Mouse (Mus musculus) midbrain, postnatal 0 days (tissue): ENCODE results near the gene Mfap2. TPM values are rescaled to one million over a fixed set of nuclear protein-coding genes. Genes with fewer than 3 reads are reported as not detected.
A peak's percentile ranks its signal among the peaks of the same experiment; 100 is the strongest.

Experiments
- ATAC-seq: fragments of 200-750 bp; cut with Nextera tagmentation; 2 replicates; pipeline ENCODE4 v1.8.0; 2017; ENCODE audit warnings: moderate number of reproducible peaks, mild to moderate bottlenecking, moderate TSS enrichment, moderate library complexity; ENCODE audit not compliant: low FRiP score
- DNase-seq: peaks from one replicate; pipeline ENCODE4 v3.0.0-alpha.2; 2015; ENCODE audit warnings: low spot score
- H3K27ac ChIP-seq: fragments of 300-500 bp; sonication (generic); 2 replicates; pipeline ENCODE4 v1.5.1; 2014; ENCODE audit warnings: low read depth, mild to moderate bottlenecking, low read length, mixed read lengths
- H3K27me3 ChIP-seq: fragments of 300-500 bp; sonication (generic); 2 replicates; pipeline ENCODE4 v1.6.1; 2014; ENCODE audit warnings: low read length, control low read depth, mixed read lengths; ENCODE audit not compliant: insufficient read depth
- H3K36me3 ChIP-seq: fragments of 300-500 bp; sonication (generic); 2 replicates; pipeline ENCODE4 v1.6.1; 2014; ENCODE audit warnings: low read length, control low read depth, mixed read lengths; ENCODE audit not compliant: insufficient read depth
- H3K4me1 ChIP-seq: fragments of 300-500 bp; sonication (generic); 2 replicates; pipeline ENCODE4 v1.6.1; 2014; ENCODE audit warnings: mild to moderate bottlenecking, control low read depth, antibody characterized with exemption, low read length, mixed read lengths; ENCODE audit not compliant: insufficient read depth
- H3K4me2 ChIP-seq: fragments of 300-500 bp; sonication (generic); 2 replicates; pipeline ENCODE4 v1.6.1; 2014; ENCODE audit warnings: low read depth, mild to moderate bottlenecking, low read length, mixed read lengths; ENCODE audit not compliant: poor library complexity, severe bottlenecking
- H3K4me3 ChIP-seq: fragments of 300-500 bp; sonication (generic); 2 replicates; pipeline ENCODE4 v1.5.1; 2014; ENCODE audit warnings: low read depth, mild to moderate bottlenecking, low read length, moderate library complexity
- H3K9ac ChIP-seq: fragments of 300-500 bp; sonication (generic); replicated peaks from 2 replicates; pipeline ENCODE4 v1.6.1; 2014; ENCODE audit warnings: mild to moderate bottlenecking, low read length, moderate library complexity, mixed read lengths; ENCODE audit not compliant: poor library complexity, severe bottlenecking
- H3K9me3 ChIP-seq: fragments of 300-500 bp; sonication (generic); 2 replicates; pipeline ENCODE4 v1.6.1; 2016; ENCODE audit warnings: low read length, control low read depth
- CTCF ChIP-seq: IDR thresholded peaks from 2 replicates; pipeline ENCODE4 v1.5.1; 2016; ENCODE audit warnings: antibody characterized with exemption, mild to moderate bottlenecking
- WGBS: fragments of 180-500 bp; shearing (Covaris S2); extraction: QIAGEN DNeasy Blood & Tissue Kit; methylation state at CpG from one replicate; pipeline ENCODE4 v1.1.7; 2014; 5-methylcytosine and 5-hydroxymethylcytosine counted together
- polyA plus RNA-seq: library from polyadenylated mRNA; unstranded; fragments of >200 nt; fragmentation: Nextera tagmentation; extraction: Ambion mirVana; gene quantifications from 2 replicates; pipeline ENCODE4 v1.2.1, GENCODE M21; 2015
- total RNA-seq: library from RNA; depleted of rRNA; stranded (reverse); fragments of >200 nt; gene quantifications from 2 replicates; pipeline ENCODE4 v1.2.3, GENCODE M21; 2014

The Mfap2 gene
- total and polyA plus RNA-seq, 2 experiments from 2014 or later, result 32.4 to 104 TPM

GRCm38 (mm10) chr4:141010526-141010925 lies 308 bp downstream of the Mfap2 start:
- peak; percentile 65 for DNase-seq
- H3K36me3 ChIP-seq, result peaks cover 44% of the 10 kb centered on the region

GRCm38 (mm10) chr4:141010941-141011429 lies 767 bp downstream of the Mfap2 start:
- Histone ChIP-seq H3K9ac (peak overlapping the region; percentile 46), H3K4me1 (peaks cover 21% of the 10 kb centered on the region), H3K4me2 (peak overlapping the region; percentile 84), H3K4me3 (peak overlapping the region; percentile 56), H3K9me3 (no peaks in the 10 kb centered on the region), H3K36me3 (peaks cover 42% of the 10 kb centered on the region), H3K27ac (peak overlapping the region; percentile 75), H3K27me3 (no peaks in the 10 kb centered on the region)
- DNase-seq (peak; percentile 47), ATAC-seq (peak; percentile 21; the same call in 1 of the 2 replicates)
- 1% methylated on average over 17 of the region's 17 CpGs for WGBS
- TF ChIP-seq CTCF, result no peak

More at GRCm38 (mm10) chr4:141010526-141010925, 308 bp downstream of the Mfap2 start:
- ATAC-seq, result peak; percentile 69
- peak overlapping the region; percentile 75 for H3K27ac ChIP-seq
- no peaks in the 10 kb centered on the region for H3K27me3 ChIP-seq
- TF ChIP-seq CTCF, result no peak
- no peaks in the 10 kb centered on the region for H3K9me3 ChIP-seq
- H3K9ac ChIP-seq, result peak overlapping the region; percentile 46
- WGBS, result under 1% methylated on average over 26 of the region's 26 CpGs
- H3K4me1 ChIP-seq, result peaks cover 21% of the 10 kb centered on the region
- peak overlapping the region; percentile 56 for H3K4me3 ChIP-seq
- peak overlapping the region; percentile 84 for H3K4me2 ChIP-seq

- peak; percentile 4; the same call in 1 of the 2 replicates for ATAC-seq
- Histone ChIP-seq H3K27ac (peak overlapping the region; percentile 75; the same call in 1 of the 2 replicates), H3K4me2 (peak overlapping the region; percentile 84), H3K9ac (peak overlapping the region; percentile 46), H3K4me3 (peak overlapping the region; percentile 56), H3K4me1 (peaks cover 21% of the 10 kb centered on the region), H3K9me3 (no peaks in the 10 kb centered on the region), H3K36me3 (peaks cover 34% of the 10 kb centered on the region), H3K27me3 (no peaks in the 10 kb centered on the region)
- TF ChIP-seq CTCF, result no peak
- peak; percentile 66 for DNase-seq
- WGBS, result 35% methylated on average over 14 of the region's 14 CpGs
Observed at GRCm38 (mm10) chr4:141011556-141012328, 1.5 kb downstream of the Mfap2 start.

GRCm38 (mm10) chr4:141012558-141012957 lies 2.3 kb downstream of the Mfap2 start:
- WGBS, result 65% methylated on average over 10 of the region's 10 CpGs
- no peak overlapping the region for H3K4me3 ChIP-seq
- no peak overlapping the region for H3K4me2 ChIP-seq
- H3K27me3 ChIP-seq, result no peaks in the 10 kb centered on the region
- ATAC-seq (no peak), DNase-seq (no peak)
- H3K36me3 ChIP-seq, result peaks cover 33% of the 10 kb centered on the region
- no peak for TF ChIP-seq CTCF
- H3K4me1 ChIP-seq, result peaks cover 21% of the 10 kb centered on the region
- no peak overlapping the region for H3K9ac ChIP-seq
- H3K9me3 ChIP-seq, result no peaks in the 10 kb centered on the region
- 0 out of 2 replicates have a peak overlapping the region, but pooled peaks have one; percentile 7 for H3K27ac ChIP-seq

GRCm38 (mm10) chr4:141014114-141014513 lies 3.9 kb downstream of the Mfap2 start:
- Histone ChIP-seq H3K4me2 (no peak overlapping the region), H3K4me1 (peaks cover 21% of the 10 kb centered on the region), H3K9ac (no peak overlapping the region), H3K4me3 (no peak overlapping the region), H3K27ac (no peak overlapping the region), H3K27me3 (no peaks in the 10 kb centered on the region), H3K9me3 (no peaks in the 10 kb centered on the region), H3K36me3 (peaks cover 28% of the 10 kb centered on the region)
- DNase-seq (no peak), ATAC-seq (no peak)
- no peak for TF ChIP-seq CTCF
- 71% methylated on average over 8 of the region's 8 CpGs for WGBS

- Histone ChIP-seq H3K27me3 (no peaks in the 10 kb centered on the region), H3K4me2 (no peak overlapping the region), H3K4me1 (peaks cover 21% of the 10 kb centered on the region), H3K27ac (no peak overlapping the region), H3K36me3 (peaks cover 32% of the 10 kb centered on the region), H3K4me3 (no peak overlapping the region), H3K9me3 (no peaks in the 10 kb centered on the region), H3K9ac (no peak overlapping the region)
- ATAC-seq (no peak), DNase-seq (no peak)
- 89% methylated on average over 11 of the region's 11 CpGs for WGBS
- TF ChIP-seq CTCF, result no peak
Observed at GRCm38 (mm10) chr4:141014856-141015255, 4.6 kb downstream of the Mfap2 start.
